Mouse (Mus musculus) heart, postnatal 0 days (tissue): ENCODE measurements around the gene Usp10.

Experiments used
- CTCF ChIP-seq: IDR thresholded peaks from 2 replicates; pipeline ENCODE4 v1.5.1; 2016; ENCODE audit warnings: antibody characterized with exemption, control low read depth, low read depth
- EP300 ChIP-seq: IDR thresholded peaks from 2 replicates; pipeline ENCODE4 v1.6.1; 2016; ENCODE audit warnings: antibody characterized with exemption, low read depth

- TF ChIP-seq CTCF (no peak), EP300 (no peak)
These were observed 8.2 kb upstream of the Usp10 start for GRCm38 (mm10) chr8:119901952-119902351.
